Mouse (Mus musculus) bone marrow, adult 2 months (tissue): Measurements from ENCODE around the gene Thsd7a.

Source experiments
- CTCF ChIP-seq: fragments of 200-500 bp; IDR thresholded peaks from 2 replicates; pipeline ENCODE4 v1.5.1; 2011; ENCODE audit warnings: low read length, control low read depth; ENCODE audit not compliant: control insufficient read depth, insufficient read depth
- POLR2A ChIP-seq: fragments of 200-500 bp; IDR thresholded peaks from 2 replicates; pipeline ENCODE4 v1.6.1; 2011; ENCODE audit warnings: low read depth, mild to moderate bottlenecking, control low read depth, low read length, borderline replicate concordance; ENCODE audit not compliant: control insufficient read depth

- TF ChIP-seq CTCF (no peak), POLR2A (no peak)
Observed at GRCm38 (mm10) chr6:12786378-12786982, 37.3 kb upstream of the Thsd7a start.
